Mouse (Mus musculus) common myeloid progenitor, adult 5-6 weeks (primary cell): ENCODE data around the gene Hoxd11. TPM values are rescaled to one million over a fixed set of nuclear protein-coding genes. Genes with fewer than 3 reads are reported as not detected.

ENCODE experiments used
- ATAC-seq: replicated peaks from 2 replicates; pipeline ENCODE4 v1.8.0; 2016; ENCODE audit warnings: low read depth, mild to moderate bottlenecking, moderate TSS enrichment, inconsistent platforms; ENCODE audit not compliant: poor library complexity, severe bottlenecking
- total RNA-seq: library from RNA; stranded (forward); fragments of 200-1000, 187-1606 nt; gene quantifications from 2 replicates; pipeline ENCODE4 v1.2.3, GENCODE M21; 2017

Hoxd11 gene
- total RNA-seq, 1 experiment from 2014 or later = not detected

DNA sequence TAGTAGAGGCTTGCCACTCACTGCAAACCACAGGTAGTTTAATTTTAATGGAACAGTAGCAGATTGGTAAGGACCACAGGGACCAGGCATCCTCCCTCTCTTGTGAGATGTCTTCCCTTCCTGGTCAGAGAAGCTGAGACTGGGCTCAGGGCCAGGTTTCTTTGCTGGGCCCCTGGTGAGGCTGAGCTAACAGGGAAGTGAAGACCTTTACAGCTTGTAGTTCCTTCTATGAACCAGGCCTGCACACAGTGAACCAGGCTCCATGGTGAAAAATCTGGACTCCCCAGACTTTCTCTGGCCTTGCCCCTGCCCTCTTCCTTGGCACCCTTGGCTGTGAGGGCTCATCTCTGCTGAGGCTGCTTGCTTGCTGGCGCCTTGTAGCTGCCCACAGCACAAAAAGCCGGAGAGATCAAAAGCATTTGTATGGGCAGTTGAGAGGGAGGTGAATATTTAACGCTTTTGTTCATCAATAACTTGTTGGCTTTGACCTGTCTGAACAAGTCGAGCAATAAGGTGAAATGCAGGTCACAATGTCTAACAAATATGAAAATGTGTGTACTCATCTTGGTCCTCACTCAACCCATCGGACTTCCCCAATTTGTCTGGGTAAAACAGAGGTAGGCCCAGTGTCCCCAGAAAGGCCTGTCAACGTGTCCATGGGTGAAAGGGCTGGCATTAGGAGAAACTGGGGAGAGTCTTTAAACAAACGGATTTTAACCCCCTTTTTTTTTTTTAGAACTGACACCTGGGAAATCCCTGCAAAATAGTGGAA lies 45.1 kb downstream of the Hoxd11 start:
- ATAC-seq = no peak

DNA sequence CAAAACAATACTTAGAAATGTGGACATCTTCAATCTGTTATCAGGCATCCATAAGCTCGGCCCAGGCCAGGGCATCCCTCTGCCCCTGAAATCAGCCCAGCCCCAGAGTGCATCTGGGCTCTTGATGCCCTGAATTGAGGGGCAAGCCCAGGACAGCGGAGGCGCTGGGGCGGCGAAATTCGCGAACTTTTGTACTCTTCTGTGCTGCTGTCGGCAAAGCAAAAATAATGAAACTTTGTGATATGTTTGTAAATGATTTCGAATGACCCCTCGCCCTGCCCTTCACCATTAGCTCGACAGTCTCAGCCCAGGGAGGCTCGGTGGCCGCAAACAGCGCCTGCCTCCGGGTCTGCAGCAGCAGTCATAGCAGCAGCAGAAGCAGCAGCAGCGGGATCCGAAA lies 45.8 kb downstream of the Hoxd11 start:
- ATAC-seq = no peak

DNA sequence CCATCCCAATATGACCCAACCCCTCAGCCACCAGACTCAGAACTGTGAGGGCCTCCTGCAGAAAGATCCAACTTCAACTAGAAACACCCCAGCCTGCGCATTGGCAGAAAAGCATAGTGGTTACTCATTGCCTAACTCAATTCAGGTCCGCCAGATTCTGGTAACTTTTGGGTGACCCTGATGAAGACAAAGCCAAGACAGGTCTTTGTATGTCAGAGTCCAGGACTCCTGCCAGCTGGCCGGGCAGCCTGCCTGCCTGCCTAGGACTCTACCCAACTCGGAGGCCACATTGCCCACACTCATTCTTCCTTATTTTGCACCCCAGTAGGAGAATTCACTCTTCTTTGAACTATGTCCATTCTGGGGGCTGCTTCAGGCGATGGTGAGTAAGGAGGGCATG lies 47.2 kb downstream of the Hoxd11 start, which contains the start of gene Gm28230:
TSS of gene Gm28230 (plus strand) at position 178 of the 400 bp plus-strand sequence.
- ATAC-seq = no peak

DNA sequence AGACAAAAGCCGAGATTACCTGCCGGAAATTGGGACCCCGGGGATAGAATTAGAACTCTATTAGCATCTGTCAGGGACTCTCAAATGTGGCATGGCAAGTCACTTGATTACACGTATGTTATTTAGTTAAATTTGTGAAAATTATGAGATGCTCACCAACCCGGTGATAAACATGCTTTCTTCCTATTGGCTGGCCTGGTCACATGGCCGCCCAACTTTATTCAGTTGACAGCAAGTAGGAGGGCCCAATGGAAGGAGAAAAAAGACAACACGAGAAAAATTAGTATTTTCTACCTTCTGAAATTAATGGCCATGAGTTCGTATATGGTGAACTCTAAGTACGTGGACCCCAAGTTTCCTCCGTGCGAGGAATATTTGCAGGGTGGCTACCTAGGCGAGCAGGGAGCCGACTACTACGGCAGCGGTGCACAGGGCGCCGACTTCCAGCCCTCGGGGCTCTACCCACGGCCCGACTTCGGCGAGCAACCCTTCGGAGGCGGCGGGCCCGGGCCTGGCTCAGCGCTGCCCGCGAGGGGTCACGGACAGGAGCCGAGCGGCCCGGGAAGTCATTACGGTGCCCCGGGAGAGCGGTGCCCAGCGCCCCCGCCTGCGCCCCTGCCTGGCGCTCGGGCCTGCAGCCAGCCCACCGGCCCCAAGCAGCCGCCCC lies 47.7 kb downstream of the Hoxd11 start:
- no peak for ATAC-seq

DNA sequence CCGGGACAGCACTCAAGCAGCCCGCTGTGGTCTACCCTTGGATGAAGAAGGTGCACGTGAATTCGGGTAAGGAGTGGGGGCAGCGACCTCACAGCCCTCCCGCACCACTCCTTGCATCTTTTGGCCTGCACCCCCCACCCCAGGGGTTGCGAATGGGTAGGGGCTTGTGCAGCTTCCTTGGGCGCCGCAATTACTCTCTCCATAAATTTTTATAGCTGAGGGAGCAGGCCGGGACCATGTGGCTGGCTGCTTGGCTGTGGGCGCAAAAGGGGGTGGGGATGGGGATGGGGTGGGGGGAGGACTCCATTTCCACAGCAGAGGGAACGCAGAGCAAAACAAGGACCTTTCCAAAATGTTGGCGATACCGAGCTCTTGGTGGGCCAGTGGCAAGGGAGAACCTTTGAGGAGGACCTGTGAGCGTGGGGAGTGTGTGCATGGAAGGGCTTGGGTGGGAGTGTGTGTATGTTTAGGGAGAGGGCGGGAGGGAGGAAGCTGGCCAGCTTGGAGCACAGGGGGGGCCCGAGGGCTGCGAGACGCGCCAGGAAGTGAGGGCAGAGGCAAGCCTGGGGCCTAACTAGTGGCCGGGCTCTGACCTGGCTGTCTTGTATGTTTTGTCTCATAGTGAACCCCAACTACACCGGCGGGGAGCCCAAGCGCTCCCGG lies 48.4 kb downstream of the Hoxd11 start:
- no peak for ATAC-seq

DNA sequence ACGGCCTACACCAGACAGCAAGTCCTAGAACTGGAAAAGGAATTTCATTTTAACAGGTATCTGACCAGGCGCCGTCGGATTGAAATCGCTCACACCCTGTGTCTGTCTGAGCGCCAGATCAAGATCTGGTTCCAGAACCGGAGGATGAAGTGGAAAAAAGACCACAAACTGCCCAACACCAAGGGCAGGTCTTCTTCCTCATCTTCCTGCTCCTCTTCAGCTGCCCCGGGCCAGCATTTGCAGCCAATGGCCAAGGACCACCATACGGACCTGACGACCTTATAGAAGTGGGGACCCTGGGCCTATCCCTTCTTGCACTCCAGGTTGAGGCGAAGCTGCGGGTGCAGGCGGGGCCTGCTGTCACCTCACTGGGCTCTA lies 48.9 kb downstream of the Hoxd11 start:
- ATAC-seq = no peak

DNA sequence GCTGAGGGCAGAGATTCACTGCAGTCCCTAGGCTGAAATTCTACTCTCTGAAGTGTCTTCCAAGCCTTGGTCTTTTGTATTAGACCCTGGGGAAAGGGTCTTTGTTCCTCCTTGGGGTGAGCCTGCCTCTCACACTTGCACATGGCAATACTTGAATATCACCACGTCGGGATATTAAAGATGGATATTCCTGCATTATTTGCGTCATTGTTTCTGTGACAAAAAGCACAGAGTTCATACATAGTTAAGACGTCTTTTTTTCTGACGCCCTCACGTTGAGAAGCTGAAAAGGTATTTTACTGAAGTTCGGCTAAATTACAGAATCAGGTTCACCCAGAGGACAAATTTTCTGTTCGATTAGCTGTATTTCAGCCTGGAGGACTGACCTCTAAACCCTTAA lies 51.0 kb downstream of the Hoxd11 start:
- no peak for ATAC-seq

DNA sequence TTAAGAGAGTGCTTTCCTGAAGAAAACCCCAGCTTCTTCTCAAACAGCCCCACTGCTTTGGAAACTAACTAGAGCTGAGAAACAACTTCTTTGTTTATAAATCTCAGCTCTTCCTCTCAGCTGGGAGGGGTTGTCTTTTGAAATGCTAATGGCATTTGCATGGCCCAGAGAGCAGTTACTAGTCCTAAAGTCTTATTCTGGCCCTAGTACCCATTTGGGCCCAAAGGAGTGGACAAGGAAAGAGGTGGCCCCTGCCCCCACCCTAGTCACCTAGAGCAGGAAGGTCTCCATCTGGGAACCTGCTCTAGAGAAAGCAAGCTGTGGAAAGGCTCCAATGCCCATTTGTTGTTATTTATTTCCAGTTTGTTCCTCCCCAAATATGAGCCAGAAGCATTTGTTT lies 51.7 kb downstream of the Hoxd11 start:
- ATAC-seq = no peak

DNA sequence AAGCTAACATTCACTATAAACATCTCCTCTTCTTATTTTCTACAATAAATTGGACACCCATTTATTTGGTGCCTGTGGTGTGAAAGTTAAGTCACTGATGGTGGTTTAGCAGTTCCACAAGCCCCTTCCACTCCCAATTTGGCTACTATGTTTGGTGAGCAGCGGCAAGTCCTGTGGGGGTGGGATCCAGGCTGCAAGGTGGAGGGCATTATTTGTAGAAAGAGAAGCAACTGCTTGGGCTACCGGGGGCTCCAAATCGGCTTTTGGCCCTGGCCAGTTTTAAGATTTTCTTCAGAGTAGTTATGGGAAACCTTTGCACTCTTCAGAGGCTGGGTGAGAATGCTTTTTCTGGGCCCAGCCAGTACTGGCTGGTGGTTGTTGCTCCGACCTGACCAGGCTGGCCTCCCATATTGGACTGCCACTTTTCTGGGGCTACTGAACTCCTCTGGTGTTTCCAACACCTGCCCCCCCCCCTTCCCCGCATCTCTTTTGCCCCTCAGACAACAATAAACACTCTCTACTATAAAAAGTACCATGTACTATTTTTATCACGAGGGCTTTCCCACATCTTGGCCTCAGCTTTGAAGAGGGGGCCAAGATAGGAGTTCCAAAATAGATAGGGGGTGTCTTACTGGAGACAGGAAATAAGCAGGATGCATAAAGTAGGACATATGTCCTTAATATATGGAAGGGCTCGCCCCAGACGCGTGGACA lies 52.6 kb downstream of the Hoxd11 start:
- ATAC-seq = no peak

DNA sequence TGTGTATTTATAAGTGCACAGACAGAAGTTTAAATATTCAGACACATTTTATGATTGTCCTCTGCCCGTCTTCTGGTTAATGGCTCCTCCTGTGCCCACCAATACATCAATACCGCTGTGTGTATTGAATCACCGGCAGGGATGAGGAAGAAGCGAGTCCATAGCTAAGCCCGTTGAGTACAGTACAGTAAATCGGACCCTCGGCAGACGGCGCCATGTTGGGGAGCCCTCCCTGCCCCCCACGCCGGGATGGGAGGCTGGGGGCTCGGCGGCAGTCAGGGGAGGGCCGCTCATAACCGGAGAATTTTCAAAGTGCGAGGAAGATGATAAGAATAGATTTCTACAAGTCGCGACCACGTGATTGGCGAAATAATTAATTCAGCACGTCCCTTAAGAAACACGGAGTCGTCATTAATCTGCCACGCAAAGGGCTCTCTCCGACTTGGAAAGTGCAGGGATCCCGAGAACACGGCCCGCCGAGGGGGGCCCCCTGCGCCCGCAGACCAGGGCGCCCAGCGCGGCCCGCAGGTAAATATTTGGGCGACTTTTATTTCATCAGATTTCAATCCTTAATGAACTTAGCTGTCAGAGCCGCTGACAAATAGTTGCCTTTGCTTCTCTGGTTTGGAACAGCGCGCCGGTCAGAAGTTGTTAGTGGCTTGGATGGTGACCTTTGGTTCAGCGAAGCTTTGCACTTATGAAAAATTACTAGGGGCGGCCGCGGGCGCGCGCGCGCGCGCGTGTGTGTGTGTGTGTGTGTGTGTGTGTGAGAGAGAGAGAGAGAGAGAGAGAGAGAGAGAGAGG lies 53.4 kb downstream of the Hoxd11 start:
- ATAC-seq = no peak

DNA sequence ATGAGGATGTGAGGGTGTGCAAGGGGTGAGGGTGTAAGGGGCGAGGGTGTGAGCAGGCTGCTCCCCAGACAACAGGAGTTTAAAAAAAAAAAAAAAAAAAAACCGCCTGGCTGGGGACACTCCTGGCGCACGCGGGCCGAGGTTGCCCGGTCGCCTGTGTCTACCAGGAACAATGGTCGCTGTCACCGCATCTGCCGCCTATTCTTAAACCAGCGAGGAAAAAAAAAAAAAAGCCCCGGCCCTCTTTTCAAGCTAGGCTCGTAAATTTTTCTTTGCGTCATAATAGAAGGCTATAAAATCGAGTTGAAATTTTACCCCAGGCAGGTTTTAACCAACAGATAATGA lies 53.9 kb downstream of the Hoxd11 start:
- no peak for ATAC-seq

DNA sequence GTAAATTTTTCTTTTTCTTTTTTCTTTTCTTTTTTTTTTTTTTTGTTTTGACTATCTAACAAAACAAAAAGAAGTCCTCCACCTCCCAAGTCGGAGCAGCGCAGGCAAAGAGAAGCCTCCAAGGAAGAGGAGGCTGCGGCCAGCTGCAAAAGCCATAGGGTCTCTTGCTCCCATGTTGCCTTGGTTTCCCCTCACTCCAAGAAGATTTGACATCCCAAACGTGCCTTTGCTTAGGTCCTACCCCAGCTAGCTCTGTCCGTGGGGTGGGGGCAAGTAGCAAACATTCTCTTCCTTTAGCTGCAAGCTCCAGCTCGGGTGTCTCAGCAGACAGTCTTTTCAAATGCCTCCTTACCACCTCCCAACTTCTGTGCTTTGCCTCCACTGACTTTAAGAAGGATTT lies 54.4 kb downstream of the Hoxd11 start:
- no peak for ATAC-seq

DNA sequence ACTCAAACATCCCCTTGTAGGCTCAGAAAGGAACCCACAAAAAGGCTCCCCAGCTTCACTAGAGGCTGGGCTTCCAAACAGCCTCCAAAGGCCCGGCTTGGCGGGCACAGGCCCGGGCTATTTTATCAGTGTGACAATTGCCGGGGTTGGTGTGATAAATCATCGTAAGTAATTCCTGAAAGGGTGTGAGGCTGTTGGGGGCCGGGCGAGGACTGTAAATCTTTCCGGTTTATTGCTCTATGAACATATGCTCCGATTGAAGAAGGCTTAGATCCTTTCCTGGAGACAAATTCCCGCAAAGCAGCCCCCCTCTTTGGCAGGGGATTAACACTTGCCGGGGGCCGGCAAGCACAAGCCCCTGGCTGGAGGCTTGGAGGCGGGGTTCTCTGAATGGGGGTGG lies 55.1 kb downstream of the Hoxd11 start:
- ATAC-seq = no peak

DNA sequence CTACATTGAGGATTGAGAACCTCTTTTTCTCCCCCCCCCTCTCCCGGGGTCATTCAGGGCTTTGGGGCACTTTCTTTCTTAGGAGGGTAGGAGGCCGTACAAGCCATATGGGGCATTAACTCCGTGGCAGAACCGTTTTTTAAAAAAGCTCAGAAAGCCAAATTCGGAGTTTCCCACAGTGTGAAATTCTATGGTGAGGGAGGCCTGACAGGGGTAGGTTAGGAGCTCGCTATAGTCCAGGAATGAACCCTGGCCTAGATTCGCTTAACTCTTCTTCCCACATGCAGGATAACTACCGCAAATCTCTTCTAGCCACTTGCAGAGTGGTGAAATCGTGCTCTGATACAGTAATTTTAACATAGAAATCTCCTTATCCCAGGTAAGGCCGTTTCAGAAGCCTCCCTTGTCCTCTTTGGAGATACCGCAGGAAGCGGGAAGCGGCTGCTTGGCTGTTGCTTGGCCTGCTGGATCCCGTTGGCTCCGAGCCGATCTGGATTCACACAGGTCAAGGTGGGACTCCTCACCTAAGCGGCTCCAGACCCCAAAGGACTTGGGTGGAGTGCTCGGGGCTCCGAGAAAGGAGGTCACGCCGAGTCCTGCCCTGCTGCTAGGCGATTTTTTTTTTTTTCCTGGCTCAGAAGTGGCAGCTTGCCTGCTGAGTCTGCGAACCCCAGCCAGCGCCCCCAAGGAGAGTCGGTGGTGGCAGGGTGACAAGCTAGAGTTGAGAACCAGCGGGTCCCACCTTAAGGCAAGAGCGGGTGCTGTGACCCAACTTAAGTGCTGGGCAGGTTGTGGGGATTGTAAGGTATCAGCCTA lies 55.8 kb downstream of the Hoxd11 start:
- ATAC-seq = no peak

DNA sequence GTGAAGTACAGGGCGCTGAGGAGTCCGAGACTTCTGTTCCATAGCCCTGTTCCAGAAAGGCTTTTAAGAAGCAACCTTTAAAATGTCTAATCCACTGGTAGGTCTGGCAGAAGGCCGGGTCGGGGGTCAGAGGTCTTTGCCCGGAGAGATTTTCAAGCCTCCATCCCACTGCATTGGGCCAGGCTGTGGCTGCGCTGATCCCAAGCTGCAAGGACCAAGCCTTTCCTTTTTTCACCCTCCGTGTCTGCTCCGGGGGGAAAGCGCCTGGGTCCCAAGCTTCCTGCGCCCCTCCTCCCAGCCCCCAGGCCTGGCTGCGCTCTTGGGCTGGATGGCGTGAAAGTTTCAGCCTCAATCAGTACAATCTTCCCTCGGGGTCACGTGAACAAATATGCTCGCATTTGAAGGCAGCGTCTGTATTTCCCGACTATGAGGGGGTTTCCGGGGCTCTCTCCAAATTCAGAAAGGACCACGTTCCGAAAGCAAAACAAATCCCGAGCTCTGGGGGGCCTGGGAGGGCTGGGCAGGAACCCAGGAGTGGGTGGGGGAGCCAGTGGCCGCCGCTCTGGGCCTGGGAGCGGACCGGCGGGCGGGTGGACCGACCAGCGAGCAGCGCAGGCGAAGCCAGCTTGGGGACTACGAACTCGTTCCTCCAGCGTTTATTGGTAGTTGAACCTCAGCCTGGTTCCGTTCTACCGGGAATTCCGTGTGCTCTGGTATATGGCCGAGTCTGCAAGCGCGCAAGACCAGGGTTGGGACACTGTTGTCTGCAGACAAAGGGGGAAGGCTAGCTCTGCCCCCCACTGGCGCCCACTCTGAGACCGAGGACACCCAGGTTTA lies 56.7 kb downstream of the Hoxd11 start:
- ATAC-seq = no peak
